ENCODE assay signal across 12 mouse cellular contexts in the genomic region with DNA sequence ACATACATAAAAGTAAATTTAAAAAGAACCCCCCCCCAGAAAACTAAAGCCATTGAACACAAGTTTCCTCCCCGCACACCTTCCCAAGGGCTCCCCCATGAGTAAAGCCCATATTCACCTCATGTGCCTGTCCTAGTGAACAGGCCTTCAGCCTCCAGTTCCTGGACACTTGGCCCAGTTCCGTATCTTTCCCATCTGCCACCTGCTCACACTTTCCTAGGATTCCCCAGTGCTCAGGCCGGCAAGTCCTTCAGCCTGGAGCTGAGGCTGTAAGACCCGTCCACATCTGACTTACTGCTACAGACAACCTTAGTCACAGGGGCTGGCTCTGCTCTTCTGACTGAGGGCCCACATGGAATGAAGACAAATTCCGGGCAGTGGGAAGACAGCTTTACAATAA. TPM values are rescaled to one million over a fixed set of nuclear protein-coding genes. Genes with fewer than 3 reads are reported as not detected.
DNase-seq lines count a peak whose midpoint lies in the region.
"Had no signal": no experiment of that assay in that cellular context is flagged by ENCODE, and none has a peak within 500 bp of the region (broad histone marks: within the 10 kb centered on the region; RNA-seq: fewer than 3 reads in every experiment).

No protein-coding gene starts in this region.

- intact Hi-C loops in heart, postnatal 36 days (cut with DNase I): loop anchor here (10.0 kb wide), 1 partner anchor 535 kb away; no protein-coding TSS in a partner anchor

- DNase-seq in cerebellum, adult 11-12 months: peak; percentile 75
- peak; percentile 64 for DNase-seq in cerebellum, adult 8-10 months
- DNase-seq in cerebellum, postnatal 14 days: peak; percentile 68 to 73
- DNase-seq in heart, postnatal 36 days: no peak
- no peak for DNase-seq in adrenal gland, postnatal 10 days
- DNase-seq in urinary bladder, postnatal 4 days (ENCODE audit: low spot score in 2 of 2): no peak
- DNase-seq: adrenal gland, adult 8-10 months; forebrain, postnatal 0 days; gastrocnemius, postnatal 14 days; kidney, adult 8-10 months had no signal

RNA-seq across cellular contexts. Expression of a gene that starts 4.2 kb away (rescaled TPM):
- 1 to 10 TPM; 1.6 to 2.3 TPM for total RNA-seq in heart, postnatal 36 days (2021)
- 10 to 100 TPM; 28.0 to 74.3 TPM for total RNA-seq in adrenal gland, postnatal 10 days (2021)

RNA-seq across cellular contexts. Expression of a gene that starts 16.9 kb away (rescaled TPM):
- 10 to 100 TPM; 48.3 to 52.6 TPM for total RNA-seq in heart, postnatal 36 days (2021)
- 10 to 100 TPM; 46.4 to 54.9 TPM for total RNA-seq in adrenal gland, postnatal 10 days (2021)

RNA-seq across cellular contexts. Expression of a gene that starts 22.8 kb away (rescaled TPM):
- 10 to 100 TPM; 37.1 to 37.8 TPM for total RNA-seq in heart, postnatal 36 days (2021)
- 10 to 100 TPM; 80.6 to 88.5 TPM for total RNA-seq in adrenal gland, postnatal 10 days (2021)

RNA-seq across cellular contexts. Expression of a gene that starts 40.7 kb away (rescaled TPM):
- total RNA-seq in heart, postnatal 36 days (2021): 1 to 10 TPM; 7.3 to 8.8 TPM
- total RNA-seq in adrenal gland, postnatal 10 days (2021): 10 to 100 TPM in 1 of 2 experiments, 1 to 10 TPM in 1; 1.4 to 12.9 TPM
- total RNA-seq: granulocyte monocyte progenitor cell, adult 5-6 weeks had no signal

RNA-seq across cellular contexts. Expression of a gene that starts 48.1 kb away (rescaled TPM):
- total RNA-seq in heart, postnatal 36 days (2021): under 1 TPM in 1 of 2 experiments, not detected in 1; 0.22 TPM
- total RNA-seq in adrenal gland, postnatal 10 days (2021): 1 to 10 TPM in 1 of 2 experiments, under 1 TPM in 1; 0.78 to 1.7 TPM
- total RNA-seq: gastrocnemius, adult 18-20 months; gastrocnemius, postnatal 14 days; granulocyte monocyte progenitor cell, adult 5-6 weeks had no signal

Comparison
In these comparisons a context has a peak if more than half of its experiments do, and no peak if none do; other contexts are left out.
1. DNase-seq: peak in cerebellum, adult 11-12 months (single experiment), cerebellum, adult 8-10 months (single experiment) and cerebellum, postnatal 14 days (2 of 2); none in heart, postnatal 36 days (0 of 2), adrenal gland, postnatal 10 days (single experiment) and urinary bladder, postnatal 4 days (0 of 2).
2. RNA of a gene that starts 4.2 kb away (total RNA-seq): 28.0 to 74.3 TPM in adrenal gland, postnatal 10 days; 1.6 to 2.3 TPM in heart, postnatal 36 days; every median in the first group is over 4 times any median in the second.